ENCODE assay signal across 7 mouse cellular contexts in genomic region chr4:126227077-126227761, GRCm38 (mm10). TPM values are rescaled to one million over a fixed set of nuclear protein-coding genes. Genes with fewer than 3 reads are reported as not detected.
DNase-seq lines count a peak whose midpoint lies in the region; ATAC-seq lines count a peak whose summit lies in the region.

No protein-coding gene starts in this region.

- H3K9me3 ChIP-seq in intestine, embryonic 16.5 days (ENCODE audit: control insufficient read depth, low read length) = no peaks in the 10 kb centered on the region
- no peaks in the 10 kb centered on the region for H3K9me3 ChIP-seq in midbrain, embryonic 10.5 days (replicated peaks)

- H3K4me1 ChIP-seq in intestine, embryonic 16.5 days (ENCODE audit: control insufficient read depth, insufficient read depth, low read length) = no peaks in the 10 kb centered on the region
- peaks cover 21% of the 10 kb centered on the region for H3K4me1 ChIP-seq in midbrain, embryonic 10.5 days

- peak overlapping the region; percentile 61; the same call in 1 of the 2 replicates for H3K27ac ChIP-seq in intestine, embryonic 16.5 days (ENCODE audit: low read length)
- no peak overlapping the region; the same call in 1 of the 2 replicates for H3K27ac ChIP-seq in midbrain, embryonic 10.5 days (replicated peaks)

- 0 out of 2 replicates have a peak, but pooled peaks cover 6% of the 10 kb centered on the region for H3K36me3 ChIP-seq in intestine, embryonic 16.5 days (ENCODE audit: control insufficient read depth, insufficient read depth, low read length)
- H3K36me3 ChIP-seq in midbrain, embryonic 10.5 days = peaks cover 26% of the 10 kb centered on the region

- H3K27me3 ChIP-seq in intestine, embryonic 16.5 days (replicated peaks; ENCODE audit: control insufficient read depth, insufficient read depth, low read length) = 0 out of 2 replicates have a peak, but pooled peaks cover 2% of the 10 kb centered on the region
- H3K27me3 ChIP-seq in midbrain, embryonic 10.5 days (ENCODE audit: low read depth, poor library complexity, severe bottlenecking) = no peaks in the 10 kb centered on the region

- peak overlapping the region; percentile 57 for H3K4me2 ChIP-seq in intestine, embryonic 16.5 days (ENCODE audit: low read depth, low read length)

- peak; percentile 90 for ATAC-seq in intestine, embryonic 16.5 days

- intact Hi-C loops in left cerebral cortex, postnatal 36 days (cut with DNase I) = loop anchor here (1.0 to 5.0 kb wide), 2 partner anchors 35 to 80 kb away; partner anchors contain the start of gene Trappc3

- H3K9ac ChIP-seq in intestine, embryonic 16.5 days (ENCODE audit: low read depth, low read length) = peak overlapping the region; percentile 63

- H3K4me3 ChIP-seq in intestine, embryonic 16.5 days (ENCODE audit: low read length) = peak overlapping the region; percentile 37
- H3K4me3 ChIP-seq in midbrain, embryonic 10.5 days = peak overlapping the region; percentile 37

- WGBS in intestine, embryonic 16.5 days = 8% methylated on average over 18 of the region's 18 CpGs
- WGBS in midbrain, embryonic 10.5 days = 12% methylated on average over 18 of the region's 18 CpGs

- DNase-seq in adrenal gland, adult 8-10 months = peak; percentile 84
- DNase-seq in embryo, embryonic 9.5 days (ENCODE audit: extremely low spot score) = peak; percentile 88
- DNase-seq in gonadal fat pad, adult 2 months (ENCODE audit: low read depth) = peak; percentile 37
- peak; percentile 76 to 83 for DNase-seq in left cerebral cortex, postnatal 36 days (ENCODE audit: low spot score in 2 of 2)
- peak; percentile 86 for DNase-seq in midbrain, embryonic 10.5 days (ENCODE audit: low spot score)
- peak; percentile 91 for DNase-seq in right cerebral cortex, postnatal 4 days

RNA-seq across cellular contexts. Expression of gene Thrap3, which starts 24.7 kb away (rescaled TPM):
- total RNA-seq in adrenal gland, adult 8-10 months (2022) = 100 to 1,000 TPM; 203 to 250 (median 221) TPM
- 50.6 and 59.9 TPM in 2 replicates for polyA plus RNA-seq in gonadal fat pad, adult 2 months (2012; rRNA removed)
- polyA plus RNA-seq in intestine, embryonic 16.5 days (2015; fragmentation: Nextera tagmentation; extraction: Ambion mirVana) = 132 and 141 TPM in 2 replicates
- 100 to 1,000 TPM; 134 to 159 TPM for total RNA-seq in left cerebral cortex, postnatal 36 days (2021)
- 244 and 256 TPM in 2 replicates for polyA plus RNA-seq in midbrain, embryonic 10.5 days (2016; fragmentation: Nextera tagmentation; extraction: Ambion mirVana)

RNA-seq across cellular contexts. Expression of gene Map7d1, which starts 28.9 kb away (rescaled TPM):
- total RNA-seq in adrenal gland, adult 8-10 months (2022) = 10 to 100 TPM; 55.4 to 81.7 (median 66.8) TPM
- 52.8 and 57.0 TPM in 2 replicates for polyA plus RNA-seq in gonadal fat pad, adult 2 months (2012; rRNA removed)
- 13.1 and 16.7 TPM in 2 replicates for polyA plus RNA-seq in intestine, embryonic 16.5 days (2015; fragmentation: Nextera tagmentation; extraction: Ambion mirVana)
- total RNA-seq in left cerebral cortex, postnatal 36 days (2021) = 100 to 1,000 TPM; 288 TPM
- 59.8 and 69.7 TPM in 2 replicates for polyA plus RNA-seq in midbrain, embryonic 10.5 days (2016; fragmentation: Nextera tagmentation; extraction: Ambion mirVana)

RNA-seq across cellular contexts. Expression of gene Trappc3, which starts 34.9 kb away (rescaled TPM):
- 100 to 1,000 TPM in 1 of 4 experiments, 10 to 100 TPM in 3; 94.1 to 101 (median 96.2) TPM for total RNA-seq in adrenal gland, adult 8-10 months (2022)
- polyA plus RNA-seq in gonadal fat pad, adult 2 months (2012; rRNA removed) = 59.6 and 72.8 TPM in 2 replicates
- 105 and 107 TPM in 2 replicates for polyA plus RNA-seq in intestine, embryonic 16.5 days (2015; fragmentation: Nextera tagmentation; extraction: Ambion mirVana)
- 10 to 100 TPM; 75.7 to 90.0 TPM for total RNA-seq in left cerebral cortex, postnatal 36 days (2021)
- polyA plus RNA-seq in midbrain, embryonic 10.5 days (2016; fragmentation: Nextera tagmentation; extraction: Ambion mirVana) = 85.2 and 94.4 TPM in 2 replicates

RNA-seq across cellular contexts. Expression of gene Col8a2, which starts 59.4 kb away (rescaled TPM):
- total RNA-seq in adrenal gland, adult 8-10 months (2022) = 1 to 10 TPM; 3.5 to 4.6 (median 4.0) TPM
- 5.0 and 6.0 TPM in 2 replicates for polyA plus RNA-seq in gonadal fat pad, adult 2 months (2012; rRNA removed)
- polyA plus RNA-seq in intestine, embryonic 16.5 days (2015; fragmentation: Nextera tagmentation; extraction: Ambion mirVana) = 3.5 and 4.5 TPM in 2 replicates
- total RNA-seq in left cerebral cortex, postnatal 36 days (2021) = 1 to 10 TPM; 1.6 to 1.7 TPM
- polyA plus RNA-seq in midbrain, embryonic 10.5 days (2016; fragmentation: Nextera tagmentation; extraction: Ambion mirVana) = 2.8 and 6.5 TPM in 2 replicates

Comparison
In these comparisons a context has a peak if more than half of its experiments do, and no peak if none do; other contexts are left out.
1. DNase-seq: peak in every context shown above with its lines; median percentile 91 in right cerebral cortex, postnatal 4 days; 88 in embryo, embryonic 9.5 days; 86 in midbrain, embryonic 10.5 days; 84 in adrenal gland, adult 8-10 months; 80 in left cerebral cortex, postnatal 36 days; 37 in gonadal fat pad, adult 2 months.